Mouse (Mus musculus) olfactory bulb, adult 2 months (tissue): ENCODE data around the gene Olfr435. TPM values are rescaled to one million over a fixed set of nuclear protein-coding genes. Genes with fewer than 3 reads are reported as not detected.
"Not testable (repeated sequence)": the region's sequence is repeated elsewhere in the genome, so short reads cannot be mapped to it uniquely, and the experiment has no call there.

Source experiments
- H3K27ac ChIP-seq: fragments of 200-500 bp; 2 replicates; pipeline ENCODE4 v1.5.1; 2012; ENCODE audit warnings: low read depth, low read length; ENCODE audit not compliant: insufficient read depth
- H3K4me1 ChIP-seq: fragments of 200-500 bp; 2 replicates; pipeline ENCODE4 v1.6.1; 2012; ENCODE audit warnings: low read length; ENCODE audit not compliant: control insufficient read depth, insufficient read depth
- H3K4me3 ChIP-seq: fragments of 200-500 bp; 2 replicates; pipeline ENCODE4 v1.5.1; 2012; ENCODE audit warnings: mild to moderate bottlenecking, low read depth, low read length, moderate library complexity; ENCODE audit not compliant: insufficient read depth
- CTCF ChIP-seq: fragments of 200-500 bp; IDR thresholded peaks from 2 replicates; pipeline ENCODE4 v1.5.1; 2012; ENCODE audit warnings: low read depth, mild to moderate bottlenecking, low read length, moderate library complexity; ENCODE audit not compliant: insufficient read depth
- POLR2A ChIP-seq: fragments of 200-500 bp; IDR thresholded peaks from 2 replicates; pipeline ENCODE4 v1.6.1; 2012; ENCODE audit warnings: mild to moderate bottlenecking, low read depth, low read length, moderate library complexity; ENCODE audit not compliant: insufficient read depth
- WGBS: fragments of 180-500 bp; shearing (Covaris S2); methylation state at CpG from one replicate; pipeline ENCODE4 v1.1.7; 2018; 5-methylcytosine and 5-hydroxymethylcytosine counted together
- polyA plus RNA-seq: library from polyadenylated mRNA; stranded (reverse); fragments of >200 nt; gene quantifications from 2 replicates; pipeline ENCODE4 v1.2.4, GENCODE M21; 2012; ENCODE audit warnings: low replicate concordance; ENCODE audit not compliant: missing spikeins, insufficient read depth, insufficient read length

Gene Olfr435
- polyA plus RNA-seq, 1 experiment, result not detected

DNA sequence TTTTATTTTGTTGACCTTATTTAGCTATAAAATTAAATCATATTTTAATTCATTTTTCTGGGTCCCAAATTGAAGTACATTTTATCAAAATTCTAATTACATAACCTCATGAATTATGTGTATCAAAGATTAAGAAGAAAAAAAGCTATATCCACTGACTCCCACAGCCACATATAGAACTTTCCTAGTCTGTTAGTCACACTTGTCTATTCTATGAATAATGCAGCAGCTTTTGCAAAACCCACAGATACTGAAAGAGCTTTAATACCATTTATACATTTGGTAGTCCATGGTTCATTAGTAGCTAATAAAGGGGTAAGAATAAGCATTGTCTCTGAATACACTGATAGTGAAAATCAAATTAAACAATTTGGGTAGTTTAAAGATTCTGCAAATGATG is 5.8 kb downstream of the Olfr435 start:
- H3K4me1 ChIP-seq, result no peaks in the 10 kb centered on the region
- H3K4me3 ChIP-seq, result no peak overlapping the region
- TF ChIP-seq POLR2A (no peak), CTCF (no peak)
- no peak overlapping the region for H3K27ac ChIP-seq

GRCm38 (mm10) chr6:43205355-43205754 is 8.4 kb downstream of the Olfr435 start:
- WGBS, result 30% methylated on average over 2 of the region's 2 CpGs
- no peak overlapping the region for H3K27ac ChIP-seq
- H3K4me1 ChIP-seq, result no peaks in the 10 kb centered on the region
- no peak overlapping the region for H3K4me3 ChIP-seq
- TF ChIP-seq CTCF, result no peak
- TF ChIP-seq POLR2A, result no peak

DNA sequence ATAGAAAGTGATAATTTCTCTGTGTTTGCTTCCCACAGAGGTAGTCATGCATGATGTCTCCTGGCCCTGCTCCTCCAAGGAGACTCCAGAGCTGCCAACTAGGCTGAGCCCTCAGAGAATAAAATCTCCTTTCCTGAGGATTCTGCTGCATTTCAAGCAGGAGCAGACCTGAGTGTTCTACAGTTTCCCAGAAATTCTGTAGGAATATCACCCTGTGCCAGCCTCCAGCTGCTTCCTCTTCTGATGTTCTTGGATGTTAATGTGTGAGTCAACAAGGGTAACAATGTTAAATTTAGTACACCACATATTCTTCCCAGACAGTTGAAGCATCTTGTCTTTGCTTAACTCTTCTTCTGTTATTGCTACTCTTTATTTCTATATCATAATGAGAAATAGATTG is 15.9 kb downstream of the Olfr435 start, which contains the start of gene Olfr434:
Gene Olfr434 (plus strand): TSS at position 149 of the 400 bp plus-strand sequence.
- H3K4me3 ChIP-seq, H3K4me1 ChIP-seq, H3K27ac ChIP-seq: not testable (repeated sequence)

GRCm38 (mm10) chr6:43231255-43231654 is 34.3 kb downstream of the Olfr435 start, which contains the start of gene Olfr47:
Gene Olfr47, plus strand, starts transcription at chr6:43231529.
- H3K4me1 ChIP-seq, H3K4me3 ChIP-seq, H3K27ac ChIP-seq: not testable (repeated sequence)
- 86% methylated on average over 1 of the region's 1 CpGs for WGBS

DNA sequence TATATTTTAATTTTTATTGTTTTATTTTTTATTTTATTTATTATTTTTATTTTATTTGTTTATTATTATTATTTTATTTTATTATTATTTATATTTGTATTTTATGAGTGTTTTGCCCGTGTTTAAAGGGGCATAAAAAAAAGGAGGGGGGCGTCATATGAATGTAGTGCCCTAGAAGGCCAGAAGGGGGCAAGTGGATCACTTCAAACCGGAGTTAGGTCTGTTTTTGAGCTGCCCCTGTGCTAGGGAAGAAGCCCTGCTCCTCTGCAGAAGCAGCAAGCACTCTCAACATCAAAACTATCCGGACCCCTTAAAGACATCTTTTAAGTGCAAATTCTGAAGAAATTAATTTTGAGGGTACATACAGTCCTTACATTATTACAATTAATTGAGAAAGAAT is 45.1 kb downstream of the Olfr435 start:
- Histone ChIP-seq H3K4me3 (no peak overlapping the region), H3K27ac (no peak overlapping the region), H3K4me1 (no peaks in the 10 kb centered on the region)
- 20% methylated on average over 4 of the region's 4 CpGs for WGBS
- TF ChIP-seq CTCF (no peak), POLR2A (no peak)

DNA sequence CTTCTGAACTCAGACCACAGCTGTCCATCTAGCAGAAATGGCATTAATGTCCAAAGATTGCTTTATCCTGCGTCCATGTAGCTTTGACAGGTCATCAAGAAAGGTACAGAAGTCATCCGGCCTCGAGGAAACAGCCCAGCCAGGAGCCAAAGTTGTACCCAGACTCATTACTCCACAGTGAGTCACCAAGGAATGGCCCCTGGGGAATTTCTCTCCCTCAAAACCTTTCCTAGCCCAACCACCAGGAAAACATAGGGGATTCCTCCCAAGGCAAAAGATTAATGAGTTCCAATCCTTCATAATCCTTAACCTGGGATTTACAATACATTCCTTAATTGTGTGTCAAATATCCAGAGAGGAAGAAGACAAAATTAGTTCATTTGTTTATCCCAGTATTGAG is 50.5 kb downstream of the Olfr435 start:
- no peak overlapping the region for H3K27ac ChIP-seq
- H3K4me1 ChIP-seq, result no peaks in the 10 kb centered on the region
- H3K4me3 ChIP-seq, result no peak overlapping the region
- WGBS, result 75% methylated on average over 3 of the region's 3 CpGs
- no peak for TF ChIP-seq POLR2A
- TF ChIP-seq CTCF, result no peak

GRCm38 (mm10) chr6:43252994-43253393 is 56.0 kb downstream of the Olfr435 start:
- H3K27ac ChIP-seq, result no peak overlapping the region
- no peak overlapping the region for H3K4me3 ChIP-seq
- no peaks in the 10 kb centered on the region for H3K4me1 ChIP-seq
- WGBS, result 94% methylated on average over 1 of the region's 1 CpGs
- TF ChIP-seq CTCF (no peak), POLR2A (no peak)

Other genes with a start within 250 kb of the Olfr435 start
- gene Olfr444, start 248.1 kb upstream of the Olfr435 start, polyA plus RNA-seq, result not detected in 2 replicates
- not detected in 2 replicates for gene Olfr441, start 90.8 kb upstream of the Olfr435 start, polyA plus RNA-seq
- gene Olfr237-ps1, start 50.6 kb upstream of the Olfr435 start, polyA plus RNA-seq, result not detected in 2 replicates
- not detected in 2 replicates for gene Olfr437, start 33.9 kb upstream of the Olfr435 start, polyA plus RNA-seq
- not detected in 2 replicates for gene Olfr13, start 25.0 kb upstream of the Olfr435 start, polyA plus RNA-seq
- gene Olfr434, start 15.9 kb downstream of the Olfr435 start, polyA plus RNA-seq, result not detected in 2 replicates
- not detected in 2 replicates for gene Olfr47, start 34.4 kb downstream of the Olfr435 start, polyA plus RNA-seq
- gene Arhgef5, start 68.4 kb downstream of the Olfr435 start, polyA plus RNA-seq, result not detected in 2 replicates
- not detected in 2 replicates for gene Nobox, start 112.4 kb downstream of the Olfr435 start, polyA plus RNA-seq